ENCODE assay signal across 8 mouse cellular contexts in genomic region chr3:103057752-103058151, GRCm38 (mm10). TPM values are rescaled to one million over a fixed set of nuclear protein-coding genes. Genes with fewer than 3 reads are reported as not detected.
DNase-seq lines count a peak whose midpoint lies in the region; ATAC-seq lines count a peak whose summit lies in the region.

No protein-coding gene starts in this region.

- H3K27me3 ChIP-seq in intestine, embryonic 14.5 days (replicated peaks; ENCODE audit: control insufficient read depth, insufficient read depth, low read length), result no peaks in the 10 kb centered on the region
- no peaks in the 10 kb centered on the region for H3K27me3 ChIP-seq in midbrain, embryonic 16.5 days (ENCODE audit: control insufficient read depth, insufficient read depth, low read depth, low read length)

- peaks cover 5% of the 10 kb centered on the region; the same call in 1 of the 2 replicates for H3K4me1 ChIP-seq in intestine, embryonic 14.5 days (replicated peaks; ENCODE audit: control insufficient read depth, insufficient read depth, low read length)
- H3K4me1 ChIP-seq in midbrain, embryonic 16.5 days (ENCODE audit: control insufficient read depth, insufficient read depth, low read length), result peaks cover 13% of the 10 kb centered on the region

- peak overlapping the region; percentile 87 for H3K4me3 ChIP-seq in intestine, embryonic 14.5 days (ENCODE audit: low read depth, low read length)
- peak overlapping the region; percentile 76 for H3K4me3 ChIP-seq in midbrain, embryonic 16.5 days (ENCODE audit: low read depth, low read length)

- peak overlapping the region; percentile 84 for H3K4me2 ChIP-seq in intestine, embryonic 14.5 days (ENCODE audit: low read length)
- H3K4me2 ChIP-seq in midbrain, embryonic 16.5 days (ENCODE audit: low read length), result peak overlapping the region; percentile 86

- peak overlapping the region; percentile 88 for H3K9ac ChIP-seq in intestine, embryonic 14.5 days (ENCODE audit: low read length)
- peak overlapping the region; percentile 49; the same call in 1 of the 2 replicates for H3K9ac ChIP-seq in midbrain, embryonic 16.5 days (ENCODE audit: low read depth, low read length)

- DNase-seq in cerebellum, postnatal 25 days, result no peak
- peak; percentile 13 to 17 for DNase-seq in right cerebral cortex, adult 2 months (ENCODE audit: low spot score in 2 of 2)
- no peak for DNase-seq in right cerebral cortex, postnatal 4 days
- peak; percentile 74 for DNase-seq in intestine, embryonic 14.5 days (ENCODE audit: low spot score)
- DNase-seq in cerebellum, adult 11 months, result no peak
- no peak for DNase-seq in layer of hippocampus, adult 9-11 months

- H3K36me3 ChIP-seq in intestine, embryonic 14.5 days (ENCODE audit: control insufficient read depth, insufficient read depth, low read length), result peaks cover 72% of the 10 kb centered on the region
- H3K36me3 ChIP-seq in midbrain, embryonic 16.5 days (ENCODE audit: control insufficient read depth, insufficient read depth, low read length), result peaks cover 33% of the 10 kb centered on the region

- H3K27ac ChIP-seq in intestine, embryonic 14.5 days (ENCODE audit: low read depth), result peak overlapping the region; percentile 98
- H3K27ac ChIP-seq in midbrain, embryonic 16.5 days (ENCODE audit: low read length), result peak overlapping the region; percentile 93

- peak; percentile 15; the same call in 1 of the 2 replicates for ATAC-seq in cerebellum, adult (ENCODE audit: insufficient number of reproducible peaks, low FRiP score, low TSS enrichment)
- peak; percentile 67 for ATAC-seq in intestine, embryonic 14.5 days (replicated peaks; ENCODE audit: low FRiP score, low TSS enrichment, low read depth)
- ATAC-seq in midbrain, embryonic 16.5 days, result peak; percentile 44

- 5% methylated on average over 10 of the region's 10 CpGs for WGBS in intestine, embryonic 14.5 days
- WGBS in midbrain, embryonic 16.5 days, result 2% methylated on average over 10 of the region's 10 CpGs

- no peaks in the 10 kb centered on the region for H3K9me3 ChIP-seq in intestine, embryonic 14.5 days (ENCODE audit: control insufficient read depth, low read length)
- H3K9me3 ChIP-seq in midbrain, embryonic 16.5 days (replicated peaks; ENCODE audit: control insufficient read depth, low read length, poor library complexity, severe bottlenecking), result no peaks in the 10 kb centered on the region

RNA-seq across cellular contexts. Expression of gene Nras, which starts 0.3 kb away (rescaled TPM):
- 103 and 122 TPM in 2 replicates for polyA plus RNA-seq in intestine, embryonic 14.5 days (2014; fragmentation: Nextera tagmentation; extraction: Ambion mirVana)
- 85.1 and 90.6 TPM in 2 replicates for polyA plus RNA-seq in midbrain, embryonic 16.5 days (2015; fragmentation: Nextera tagmentation; extraction: Ambion mirVana)

RNA-seq across cellular contexts. Expression of gene Ampd1, which starts 16.1 kb away (rescaled TPM):
- polyA plus RNA-seq in intestine, embryonic 14.5 days (2014; fragmentation: Nextera tagmentation; extraction: Ambion mirVana), result not detected in 2 replicates
- polyA plus RNA-seq in midbrain, embryonic 16.5 days (2015; fragmentation: Nextera tagmentation; extraction: Ambion mirVana), result 0.20 TPM in 1 of 2 replicates, not detected in the other

RNA-seq across cellular contexts. Expression of gene Csde1, which starts 37.5 kb away (rescaled TPM):
- 378 and 381 TPM in 2 replicates for polyA plus RNA-seq in intestine, embryonic 14.5 days (2014; fragmentation: Nextera tagmentation; extraction: Ambion mirVana)
- 358 and 410 TPM in 2 replicates for polyA plus RNA-seq in midbrain, embryonic 16.5 days (2015; fragmentation: Nextera tagmentation; extraction: Ambion mirVana)

RNA-seq across cellular contexts. Expression of gene Dennd2c, which starts 44.7 kb away (rescaled TPM):
- 3.4 and 5.4 TPM in 2 replicates for polyA plus RNA-seq in intestine, embryonic 14.5 days (2014; fragmentation: Nextera tagmentation; extraction: Ambion mirVana)
- 1.2 and 1.5 TPM in 2 replicates for polyA plus RNA-seq in midbrain, embryonic 16.5 days (2015; fragmentation: Nextera tagmentation; extraction: Ambion mirVana)

Comparison
In these comparisons a context has a peak if more than half of its experiments do, and no peak if none do; other contexts are left out.
1. DNase-seq: peak in right cerebral cortex, adult 2 months (2 of 2) and intestine, embryonic 14.5 days (single experiment); none in cerebellum, postnatal 25 days (0 of 2), right cerebral cortex, postnatal 4 days (single experiment), cerebellum, adult 11 months (single experiment) and layer of hippocampus, adult 9-11 months (single experiment).
2. ATAC-seq: peak in every context shown above with its lines; median percentile 67 in intestine, embryonic 14.5 days; 44 in midbrain, embryonic 16.5 days; 15 in cerebellum, adult.